Mouse (Mus musculus) megakaryocyte, embryonic 14.5 days (primary cell): ENCODE measurements at regions not wholly inside any gene's neighbourhood (a gene's known extent, or its start where the extent isn't known, plus 50 kb on each side); places are given as distances from the start of the nearest gene placed in this dataset.

Experiments used
- FLI1 ChIP-seq: IDR thresholded peaks from 2 replicates; pipeline ENCODE4 v1.6.1; 2012; ENCODE audit warnings: low read length, inconsistent platforms, mixed read lengths
- GATA1 ChIP-seq: IDR thresholded peaks from 3 replicates; pipeline ENCODE4 v1.6.1; 2012; ENCODE audit warnings: mixed read lengths, low read length, inconsistent platforms, borderline replicate concordance

GRCm38 (mm10) chr15:72205950-72206349 is 1628.4 kb upstream of the Gm6569 start:
- TF ChIP-seq GATA1 = no peak
- TF ChIP-seq FLI1 = no peak
